Mouse (Mus musculus) brain, embryonic 14.5 days (tissue): ENCODE results near the gene Slc25a21.

Experiments
- CTCF ChIP-seq: fragments of 200-500 bp; IDR thresholded peaks from 2 replicates; pipeline ENCODE4 v1.5.1; 2012; ENCODE audit warnings: inconsistent platforms, mild to moderate bottlenecking, moderate library complexity, borderline replicate concordance; ENCODE audit not compliant: insufficient read depth, insufficient read length; ENCODE audit errors: extremely low read depth
- POLR2A ChIP-seq: fragments of 200-500 bp; IDR thresholded peaks from 2 replicates; pipeline ENCODE4 v1.6.1; 2012; ENCODE audit warnings: mild to moderate bottlenecking, inconsistent platforms, borderline replicate concordance; ENCODE audit not compliant: poor library complexity, insufficient read depth, insufficient read length, severe bottlenecking; ENCODE audit errors: extremely low read depth

DNA sequence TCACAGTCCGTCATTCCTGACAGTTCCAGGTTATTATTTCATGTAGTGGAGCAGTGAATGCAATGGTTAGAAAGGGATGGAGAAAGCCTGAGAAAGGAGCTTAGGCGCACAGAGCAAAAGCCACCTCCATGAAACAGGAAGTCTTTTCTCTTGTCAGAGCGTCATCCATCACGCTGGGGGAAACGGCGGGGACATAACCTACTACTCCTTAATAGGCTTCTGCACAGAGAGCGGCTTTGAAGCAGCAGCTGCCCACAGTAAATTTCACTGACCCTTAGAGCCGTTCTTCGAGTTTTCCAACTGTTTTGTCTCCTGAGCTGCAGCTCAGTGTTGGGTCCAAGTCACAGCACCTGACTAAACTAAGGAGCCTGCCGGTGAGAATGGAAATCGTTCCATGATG, 188.3 kb downstream of the Slc25a21 start:
- TF ChIP-seq POLR2A, result no peak
- TF ChIP-seq CTCF, result no peak
